Mouse (Mus musculus): ENCODE results near the gene Dixdc1. TPM values are rescaled to one million over a fixed set of nuclear protein-coding genes. Genes with fewer than 3 reads are reported as not detected.

The Dixdc1 gene
- total and polyA plus RNA-seq, 2 experiments from 2014 or later = 28.6 to 33.3 TPM

GRCm38 (mm10) chr9:50727171-50727924, 12.0 kb downstream of the Dixdc1 start:
- WGBS = 2% methylated on average over 30 of the region's 30 CpGs
- H3K4me3 ChIP-seq (ENCODE audit: low read depth, low read length) = peak overlapping the region; percentile 62
- ATAC-seq (ENCODE audit: low FRiP score) (peak; percentile 20; the same call in 1 of the 2 replicates), DNase-seq (ENCODE audit: low spot score) (peak; percentile 17)
- no peak for TF ChIP-seq CTCF (IDR thresholded peaks at IDR 0.05)
- H3K36me3 ChIP-seq (ENCODE audit: insufficient read depth, low read length) = no peaks in the 10 kb centered on the region
- H3K9ac ChIP-seq (replicated peaks; ENCODE audit: low read length, poor library complexity, severe bottlenecking) = peak overlapping the region; percentile 63
- peak overlapping the region; percentile 81 for H3K27ac ChIP-seq (ENCODE audit: low read depth, low read length)
- no peaks in the 10 kb centered on the region for H3K9me3 ChIP-seq (ENCODE audit: low read length)
- peak overlapping the region; percentile 85 for H3K4me2 ChIP-seq (ENCODE audit: low read depth, low read length, poor library complexity, severe bottlenecking)
- H3K27me3 ChIP-seq (ENCODE audit: insufficient read depth, low read length) = no peaks in the 10 kb centered on the region
- peaks cover 3% of the 10 kb centered on the region; the same call in 1 of the 2 replicates for H3K4me1 ChIP-seq (ENCODE audit: insufficient read depth, low read length)

GRCm38 (mm10) chr9:50725921-50726590, 13.3 kb downstream of the Dixdc1 start:
- Histone ChIP-seq H3K4me3 (ENCODE audit: low read depth, low read length) (peak overlapping the region; percentile 62), H3K9ac (replicated peaks; ENCODE audit: low read length, poor library complexity, severe bottlenecking) (peak overlapping the region; percentile 33; the same call in 1 of the 2 replicates), H3K27me3 (ENCODE audit: insufficient read depth, low read length) (no peaks in the 10 kb centered on the region), H3K4me1 (ENCODE audit: insufficient read depth, low read length) (peaks cover 3% of the 10 kb centered on the region; the same call in 1 of the 2 replicates), H3K9me3 (ENCODE audit: low read length) (no peaks in the 10 kb centered on the region), H3K4me2 (ENCODE audit: low read depth, low read length, poor library complexity, severe bottlenecking) (peak overlapping the region; percentile 85), H3K36me3 (ENCODE audit: insufficient read depth, low read length) (no peaks in the 10 kb centered on the region), H3K27ac (ENCODE audit: low read depth, low read length) (peak overlapping the region; percentile 52)
- TF ChIP-seq CTCF (IDR thresholded peaks at IDR 0.05) = no peak
- WGBS = 19% methylated on average over 8 of the region's 8 CpGs
- DNase-seq (ENCODE audit: low spot score) (no peak), ATAC-seq (ENCODE audit: low FRiP score) (no peak)

GRCm38 (mm10) chr9:50724661-50725330, 14.5 kb downstream of the Dixdc1 start:
- DNase-seq (ENCODE audit: low spot score) = no peak
- Histone ChIP-seq H3K9me3 (ENCODE audit: low read length) (no peaks in the 10 kb centered on the region), H3K9ac (replicated peaks; ENCODE audit: low read length, poor library complexity, severe bottlenecking) (no peak overlapping the region), H3K27ac (ENCODE audit: low read depth, low read length) (peak overlapping the region; percentile 57; the same call in 1 of the 2 replicates), H3K4me2 (ENCODE audit: low read depth, low read length, poor library complexity, severe bottlenecking) (peak overlapping the region; percentile 35), H3K4me1 (ENCODE audit: insufficient read depth, low read length) (peaks cover 3% of the 10 kb centered on the region; the same call in 1 of the 2 replicates), H3K27me3 (ENCODE audit: insufficient read depth, low read length) (no peaks in the 10 kb centered on the region), H3K36me3 (ENCODE audit: insufficient read depth, low read length) (no peaks in the 10 kb centered on the region), H3K4me3 (ENCODE audit: low read depth, low read length) (no peak overlapping the region; the same call in 1 of the 2 replicates)
- TF ChIP-seq CTCF (IDR thresholded peaks at IDR 0.05) = no peak
- no peak for ATAC-seq (ENCODE audit: low FRiP score)
- WGBS = 36% methylated on average over 3 of the region's 3 CpGs

- no peaks in the 10 kb centered on the region for H3K9me3 ChIP-seq (ENCODE audit: low read length)
- 83% methylated on average over 2 of the region's 2 CpGs for WGBS
- H3K4me2 ChIP-seq (ENCODE audit: low read depth, low read length, poor library complexity, severe bottlenecking) = no peak overlapping the region
- TF ChIP-seq CTCF (IDR thresholded peaks at IDR 0.05) = no peak
- DNase-seq (ENCODE audit: low spot score) (no peak), ATAC-seq (ENCODE audit: low FRiP score) (no peak)
- no peaks in the 10 kb centered on the region for H3K27me3 ChIP-seq (ENCODE audit: insufficient read depth, low read length)
- no peak overlapping the region for H3K4me3 ChIP-seq (ENCODE audit: low read depth, low read length)
- H3K4me1 ChIP-seq (ENCODE audit: insufficient read depth, low read length) = peaks cover 3% of the 10 kb centered on the region; the same call in 1 of the 2 replicates
- H3K36me3 ChIP-seq (ENCODE audit: insufficient read depth, low read length) = no peaks in the 10 kb centered on the region
- H3K9ac ChIP-seq (replicated peaks; ENCODE audit: low read length, poor library complexity, severe bottlenecking) = no peak overlapping the region
- no peak overlapping the region for H3K27ac ChIP-seq (ENCODE audit: low read depth, low read length)
Observed at GRCm38 (mm10) chr9:50724147-50724546, 15.2 kb downstream of the Dixdc1 start.

- no peak for TF ChIP-seq CTCF (IDR thresholded peaks at IDR 0.05)
- Histone ChIP-seq H3K27me3 (ENCODE audit: insufficient read depth, low read length) (no peaks in the 10 kb centered on the region), H3K9me3 (ENCODE audit: low read length) (no peaks in the 10 kb centered on the region), H3K27ac (ENCODE audit: low read depth, low read length) (0 out of 2 replicates have a peak overlapping the region, but pooled peaks have one; percentile 7), H3K4me3 (ENCODE audit: low read depth, low read length) (no peak overlapping the region), H3K4me1 (ENCODE audit: insufficient read depth, low read length) (peaks cover 3% of the 10 kb centered on the region; the same call in 1 of the 2 replicates), H3K4me2 (ENCODE audit: low read depth, low read length, poor library complexity, severe bottlenecking) (peak overlapping the region; percentile 16), H3K36me3 (ENCODE audit: insufficient read depth, low read length) (no peaks in the 10 kb centered on the region), H3K9ac (replicated peaks; ENCODE audit: low read length, poor library complexity, severe bottlenecking) (no peak overlapping the region)
- WGBS = 42% methylated on average over 7 of the region's 7 CpGs
- peak; percentile 86 for DNase-seq (ENCODE audit: low spot score)
- ATAC-seq (ENCODE audit: low FRiP score) = no peak
Observed at GRCm38 (mm10) chr9:50723406-50723805, 15.9 kb downstream of the Dixdc1 start.
